8 mouse cellular contexts compared by ENCODE assay signal in genomic region chr3:88607065-88607757, GRCm38 (mm10). TPM values are rescaled to one million over a fixed set of nuclear protein-coding genes. Genes with fewer than 3 reads are reported as not detected.
A peak's percentile ranks its signal among the peaks of the same experiment; 100 is the strongest.
DNase-seq lines count a peak whose midpoint lies in the region; ATAC-seq and TF ChIP-seq lines count a peak whose summit lies in the region.

No protein-coding gene starts in this region.

- WGBS in heart, embryonic 12.5 days = under 1% methylated on average over 20 of the region's 20 CpGs
- WGBS in kidney, embryonic 16.5 days = under 1% methylated on average over 20 of the region's 20 CpGs
- under 1% methylated on average over 20 of the region's 20 CpGs for WGBS in liver, embryonic 11.5 days

- H3K79me3 ChIP-seq in C2C12 (ENCODE audit: low read depth) = no peaks in the 10 kb centered on the region

- peak; percentile 92 for DNase-seq in brain, adult 2 months (ENCODE audit: low read depth, low spot score)
- peak; percentile 92 for DNase-seq in liver, embryonic 11.5 days (ENCODE audit: low spot score)
- DNase-seq in spleen, postnatal 4 days (ENCODE audit: low spot score in 2 of 2) = peak; percentile 88 to 95

- H3K4me3 ChIP-seq in C2C12 (ENCODE audit: insufficient read depth, poor library complexity, severe bottlenecking) (peak overlapping the region; percentile 12), myocyte (peak overlapping the region; percentile 8)
- H3K4me3 ChIP-seq in embryonic fibroblast, embryonic 13.5 days (ENCODE audit: insufficient read depth, low read length) = peak overlapping the region; percentile 7; the same call in 1 of the 2 replicates
- peak overlapping the region; percentile 40 for H3K4me3 ChIP-seq in heart, embryonic 12.5 days
- H3K4me3 ChIP-seq in kidney, embryonic 16.5 days (ENCODE audit: low read length) = peak overlapping the region; percentile 35
- peak overlapping the region; percentile 37 for H3K4me3 ChIP-seq in liver, embryonic 11.5 days (ENCODE audit: low read depth, low read length)

- H3ac ChIP-seq in C2C12 (ENCODE audit: control insufficient read depth, insufficient read length, low read depth) = peak overlapping the region; percentile 14
- no peak overlapping the region for H3ac ChIP-seq in myocyte (ENCODE audit: control insufficient read depth, insufficient read length)

- peak overlapping the region; percentile 77 for H3K4me2 ChIP-seq in heart, embryonic 12.5 days
- peak overlapping the region; percentile 55 for H3K4me2 ChIP-seq in kidney, embryonic 16.5 days (replicated peaks; ENCODE audit: low read depth, low read length)
- H3K4me2 ChIP-seq in liver, embryonic 11.5 days = peak overlapping the region; percentile 66
- H3K4me2 ChIP-seq in myocyte (ENCODE audit: low read depth) = peak overlapping the region; percentile 91

- H3K4me1 ChIP-seq in embryonic fibroblast, embryonic 13.5 days (ENCODE audit: control insufficient read depth, insufficient read depth, low read length) = peaks cover 4% of the 10 kb centered on the region
- peaks cover 33% of the 10 kb centered on the region for H3K4me1 ChIP-seq in heart, embryonic 12.5 days (replicated peaks)
- peaks cover 16% of the 10 kb centered on the region for H3K4me1 ChIP-seq in kidney, embryonic 16.5 days (ENCODE audit: insufficient read depth, low read length)
- peaks cover 21% of the 10 kb centered on the region for H3K4me1 ChIP-seq in liver, embryonic 11.5 days (replicated peaks; ENCODE audit: control insufficient read depth, insufficient read depth, low read length)

- TF ChIP-seq POLR2A in embryonic fibroblast, embryonic 13.5 days (IDR thresholded peaks at IDR 0.05; ENCODE audit: low read depth, low read length) = peak; percentile 29; the same call in 1 of the 2 replicates
- TF ChIP-seq POLR2A in myocyte (IDR thresholded peaks at IDR 0.05; ENCODE audit: insufficient read length, low read depth) = peak; percentile 10

- H3K27ac ChIP-seq in embryonic fibroblast, embryonic 13.5 days (ENCODE audit: insufficient read depth, low read length) = no peak overlapping the region
- no peak overlapping the region for H3K27ac ChIP-seq in heart, embryonic 12.5 days (ENCODE audit: poor library complexity, severe bottlenecking)
- H3K27ac ChIP-seq in kidney, embryonic 16.5 days (ENCODE audit: low read length) = no peak overlapping the region
- H3K27ac ChIP-seq in liver, embryonic 11.5 days (ENCODE audit: low read depth, low read length) = no peak overlapping the region

- TF ChIP-seq CTCF in C2C12 (IDR thresholded peaks at IDR 0.05; ENCODE audit: control insufficient read depth, insufficient read depth, insufficient read length) = peak; percentile 85
- TF ChIP-seq CTCF in embryonic fibroblast, embryonic 13.5 days (IDR thresholded peaks at IDR 0.05; ENCODE audit: borderline replicate concordance, insufficient read depth, low read length) = peak; percentile 88; the same call in 1 of the 2 replicates

- no peaks in the 10 kb centered on the region for H3K27me3 ChIP-seq in C2C12 (ENCODE audit: control insufficient read depth, insufficient read depth, insufficient read length)
- no peaks in the 10 kb centered on the region for H3K27me3 ChIP-seq in heart, embryonic 12.5 days (replicated peaks)
- no peaks in the 10 kb centered on the region for H3K27me3 ChIP-seq in kidney, embryonic 16.5 days (ENCODE audit: insufficient read depth, low read length)
- no peaks in the 10 kb centered on the region for H3K27me3 ChIP-seq in liver, embryonic 11.5 days (replicated peaks; ENCODE audit: control insufficient read depth, insufficient read depth, low read length)
- H3K27me3 ChIP-seq in myocyte (ENCODE audit: control insufficient read depth, insufficient read depth, insufficient read length) = no peaks in the 10 kb centered on the region

- H3K9ac ChIP-seq in heart, embryonic 12.5 days = peak overlapping the region; percentile 58
- peak overlapping the region; percentile 62 for H3K9ac ChIP-seq in kidney, embryonic 16.5 days (replicated peaks; ENCODE audit: low read length)
- H3K9ac ChIP-seq in liver, embryonic 11.5 days (ENCODE audit: low read depth, low read length) = peak overlapping the region; percentile 41

- H3K36me3 ChIP-seq in C2C12 (ENCODE audit: control insufficient read depth, insufficient read depth) (no peaks in the 10 kb centered on the region), myocyte (ENCODE audit: control insufficient read depth, insufficient read depth) (no peaks in the 10 kb centered on the region)
- H3K36me3 ChIP-seq in heart, embryonic 12.5 days = no peaks in the 10 kb centered on the region
- H3K36me3 ChIP-seq in kidney, embryonic 16.5 days (ENCODE audit: insufficient read depth, low read length) = no peaks in the 10 kb centered on the region
- no peaks in the 10 kb centered on the region for H3K36me3 ChIP-seq in liver, embryonic 11.5 days (ENCODE audit: control insufficient read depth, insufficient read depth, low read length)

- H3K79me2 ChIP-seq in C2C12 (ENCODE audit: control insufficient read depth, insufficient read depth) (no peaks in the 10 kb centered on the region), myocyte (ENCODE audit: control insufficient read depth, insufficient read depth) (no peaks in the 10 kb centered on the region)

- no peaks in the 10 kb centered on the region for H3K9me3 ChIP-seq in heart, embryonic 12.5 days (replicated peaks)
- H3K9me3 ChIP-seq in kidney, embryonic 16.5 days (ENCODE audit: low read length) = no peaks in the 10 kb centered on the region
- H3K9me3 ChIP-seq in liver, embryonic 11.5 days (ENCODE audit: control insufficient read depth, low read length) = no peaks in the 10 kb centered on the region

- ATAC-seq in heart, embryonic 12.5 days (ENCODE audit: insufficient number of reproducible peaks, low FRiP score) = peak; percentile 76
- ATAC-seq in kidney, embryonic 16.5 days (ENCODE audit: low FRiP score, low TSS enrichment) = peak; percentile 89
- peak; percentile 89 for ATAC-seq in liver, embryonic 11.5 days (replicated peaks; ENCODE audit: low FRiP score)

TF ChIP-seq in C2C12, 6 proteins besides CTCF, POLR2A, EP300 and RAD21:
- TF ChIP-seq FOSL1 (IDR thresholded peaks at IDR 0.05; ENCODE audit: insufficient read depth, low read length, poor library complexity, severe bottlenecking) = no peak
- TF ChIP-seq MAX (IDR thresholded peaks at IDR 0.05) = no peak
- peak; percentile 30 for TF ChIP-seq USF1 (IDR thresholded peaks at IDR 0.05; ENCODE audit: low read depth)

TF ChIP-seq in myocyte, 11 proteins besides CTCF, POLR2A, EP300 and RAD21:
- TF ChIP-seq MYOG (IDR thresholded peaks at IDR 0.05; ENCODE audit: control insufficient read depth in 1 of 3, insufficient read depth in 1 of 3, insufficient read length in 2 of 3, low read depth in 2 of 3) = peak in 1 of 3 experiments; percentile 25
- TF ChIP-seq MYOD1 (IDR thresholded peaks at IDR 0.05; ENCODE audit: control insufficient read depth in 1 of 3, insufficient read length in 2 of 3, low read depth in 2 of 3) = peak in 2 of 3 experiments; percentile 43 to 64
- peak; percentile 57 for TF ChIP-seq POLR2AphosphoS2 (IDR thresholded peaks at IDR 0.05; ENCODE audit: insufficient read length, low read depth)
- no peak for TF ChIP-seq REST (IDR thresholded peaks at IDR 0.05; ENCODE audit: insufficient read depth, insufficient read length)
- no peak for TF ChIP-seq CEBPB (IDR thresholded peaks at IDR 0.05; ENCODE audit: insufficient read depth, poor library complexity, severe bottlenecking)

RNA-seq across cellular contexts. Expression of gene Arhgef2, which starts 1.4 kb away (rescaled TPM):
- 88.3 TPM for polyA plus RNA-seq in C2C12 (2012; fragmentation: generic; extraction: Trizol)
- 174 and 210 TPM in 2 replicates for polyA plus RNA-seq in embryonic fibroblast, embryonic 13.5 days (2011; ENCODE audit: insufficient read length, low read depth, missing spikeins)
- 84.5 and 91.8 TPM in 2 replicates for polyA plus RNA-seq in heart, embryonic 12.5 days (2016; fragmentation: Nextera tagmentation; extraction: Ambion mirVana)
- 103 and 119 TPM in 2 replicates for polyA plus RNA-seq in kidney, embryonic 16.5 days (2015; fragmentation: Nextera tagmentation; extraction: Ambion mirVana)
- 64.3 and 66.3 TPM in 2 replicates for polyA plus RNA-seq in liver, embryonic 11.5 days (2014; fragmentation: Nextera tagmentation; extraction: Ambion mirVana)
- polyA plus RNA-seq in myocyte (2012; fragmentation: generic; extraction: Trizol) = 361 TPM

RNA-seq across cellular contexts. Expression of gene Ssr2, which starts 31.5 kb away (rescaled TPM):
- polyA plus RNA-seq in C2C12 (2012; fragmentation: generic; extraction: Trizol) (351 TPM), myocyte (2012; fragmentation: generic; extraction: Trizol) (294 TPM)
- 218 and 298 TPM in 2 replicates for polyA plus RNA-seq in embryonic fibroblast, embryonic 13.5 days (2011; ENCODE audit: insufficient read length, low read depth, missing spikeins)
- 181 and 185 TPM in 2 replicates for polyA plus RNA-seq in heart, embryonic 12.5 days (2016; fragmentation: Nextera tagmentation; extraction: Ambion mirVana)
- 269 and 323 TPM in 2 replicates for polyA plus RNA-seq in kidney, embryonic 16.5 days (2015; fragmentation: Nextera tagmentation; extraction: Ambion mirVana)
- 306 and 307 TPM in 2 replicates for polyA plus RNA-seq in liver, embryonic 11.5 days (2014; fragmentation: Nextera tagmentation; extraction: Ambion mirVana)

RNA-seq across cellular contexts. Expression of gene Rxfp4, which starts 45.7 kb away (rescaled TPM):
- polyA plus RNA-seq in C2C12 (2012; fragmentation: generic; extraction: Trizol) = 0.05 TPM
- polyA plus RNA-seq in embryonic fibroblast, embryonic 13.5 days (2011; ENCODE audit: insufficient read length, low read depth, missing spikeins) = not detected in 2 replicates
- not detected in 2 replicates for polyA plus RNA-seq in heart, embryonic 12.5 days (2016; fragmentation: Nextera tagmentation; extraction: Ambion mirVana)
- polyA plus RNA-seq in kidney, embryonic 16.5 days (2015; fragmentation: Nextera tagmentation; extraction: Ambion mirVana) = not detected in 2 replicates
- polyA plus RNA-seq in liver, embryonic 11.5 days (2014; fragmentation: Nextera tagmentation; extraction: Ambion mirVana) = not detected in 2 replicates
- not detected for polyA plus RNA-seq in myocyte (2012; fragmentation: generic; extraction: Trizol)

RNA-seq across cellular contexts. Expression of gene Ubqln4, which starts 53.7 kb away (rescaled TPM):
- polyA plus RNA-seq in C2C12 (2012; fragmentation: generic; extraction: Trizol) = 55.9 TPM
- polyA plus RNA-seq in embryonic fibroblast, embryonic 13.5 days (2011; ENCODE audit: insufficient read length, low read depth, missing spikeins) = 38.5 and 50.4 TPM in 2 replicates
- polyA plus RNA-seq in heart, embryonic 12.5 days (2016; fragmentation: Nextera tagmentation; extraction: Ambion mirVana) = 46.5 and 47.9 TPM in 2 replicates
- polyA plus RNA-seq in kidney, embryonic 16.5 days (2015; fragmentation: Nextera tagmentation; extraction: Ambion mirVana) = 52.7 and 57.8 TPM in 2 replicates
- polyA plus RNA-seq in liver, embryonic 11.5 days (2014; fragmentation: Nextera tagmentation; extraction: Ambion mirVana) = 65.8 and 67.7 TPM in 2 replicates
- 44.9 TPM for polyA plus RNA-seq in myocyte (2012; fragmentation: generic; extraction: Trizol)

RNA-seq across cellular contexts. Expression of gene Lamtor2, which starts 54.3 kb away (rescaled TPM):
- polyA plus RNA-seq in C2C12 (2012; fragmentation: generic; extraction: Trizol) (136 TPM), myocyte (2012; fragmentation: generic; extraction: Trizol) (165 TPM)
- 74.4 and 81.1 TPM in 2 replicates for polyA plus RNA-seq in embryonic fibroblast, embryonic 13.5 days (2011; ENCODE audit: insufficient read length, low read depth, missing spikeins)
- 108 and 114 TPM in 2 replicates for polyA plus RNA-seq in heart, embryonic 12.5 days (2016; fragmentation: Nextera tagmentation; extraction: Ambion mirVana)
- 189 and 207 TPM in 2 replicates for polyA plus RNA-seq in kidney, embryonic 16.5 days (2015; fragmentation: Nextera tagmentation; extraction: Ambion mirVana)
- polyA plus RNA-seq in liver, embryonic 11.5 days (2014; fragmentation: Nextera tagmentation; extraction: Ambion mirVana) = 111 and 120 TPM in 2 replicates
